Mouse (Mus musculus): Measurements from ENCODE around the gene C1qtnf9. TPM values are rescaled to one million over a fixed set of nuclear protein-coding genes. Genes with fewer than 3 reads are reported as not detected.

The C1qtnf9 gene
- polyA plus RNA-seq, 1 experiment from 2014 or later, result 1.6 TPM

DNA sequence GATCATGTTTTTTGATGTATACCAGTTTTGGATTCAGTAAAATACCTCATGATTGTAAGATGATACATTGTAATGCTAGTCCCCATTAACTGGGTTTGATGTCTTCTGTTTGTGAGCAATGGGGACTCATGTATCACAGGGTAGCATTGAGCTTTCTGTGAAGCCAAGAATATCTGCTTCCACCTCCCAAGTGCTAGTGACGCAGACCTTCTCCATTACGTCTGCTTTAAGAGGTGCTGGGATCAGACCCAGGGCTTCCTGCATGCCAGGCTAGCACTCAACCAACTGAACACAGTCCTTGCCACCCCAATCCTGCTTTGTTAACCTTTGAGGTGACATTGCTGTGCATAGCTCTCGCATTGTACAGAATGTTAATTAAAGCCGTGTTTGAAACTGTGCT lies 30.8 kb downstream of the C1qtnf9 start:
- 82% methylated on average over 4 of the region's 4 CpGs for WGBS
- Histone ChIP-seq H3K9me3 (ENCODE audit: control insufficient read depth) (no peaks in the 10 kb centered on the region), H3K27me3 (replicated peaks; ENCODE audit: control insufficient read depth, insufficient read depth, low read length) (no peaks in the 10 kb centered on the region), H3K36me3 (ENCODE audit: control insufficient read depth, insufficient read depth) (peaks cover 19% of the 10 kb centered on the region), H3K4me3 (ENCODE audit: low read depth, low read length) (no peak overlapping the region), H3K4me2 (replicated peaks; ENCODE audit: low read depth) (no peak overlapping the region), H3K27ac (ENCODE audit: low read depth, low read length) (no peak overlapping the region), H3K4me1 (replicated peaks; ENCODE audit: control insufficient read depth, insufficient read depth, low read length) (no peaks in the 10 kb centered on the region), H3K9ac (ENCODE audit: low read depth, low read length) (no peak overlapping the region)
- no peak for ATAC-seq
- no peak for TF ChIP-seq CTCF (IDR thresholded peaks at IDR 0.05; ENCODE audit: low read depth)

DNA sequence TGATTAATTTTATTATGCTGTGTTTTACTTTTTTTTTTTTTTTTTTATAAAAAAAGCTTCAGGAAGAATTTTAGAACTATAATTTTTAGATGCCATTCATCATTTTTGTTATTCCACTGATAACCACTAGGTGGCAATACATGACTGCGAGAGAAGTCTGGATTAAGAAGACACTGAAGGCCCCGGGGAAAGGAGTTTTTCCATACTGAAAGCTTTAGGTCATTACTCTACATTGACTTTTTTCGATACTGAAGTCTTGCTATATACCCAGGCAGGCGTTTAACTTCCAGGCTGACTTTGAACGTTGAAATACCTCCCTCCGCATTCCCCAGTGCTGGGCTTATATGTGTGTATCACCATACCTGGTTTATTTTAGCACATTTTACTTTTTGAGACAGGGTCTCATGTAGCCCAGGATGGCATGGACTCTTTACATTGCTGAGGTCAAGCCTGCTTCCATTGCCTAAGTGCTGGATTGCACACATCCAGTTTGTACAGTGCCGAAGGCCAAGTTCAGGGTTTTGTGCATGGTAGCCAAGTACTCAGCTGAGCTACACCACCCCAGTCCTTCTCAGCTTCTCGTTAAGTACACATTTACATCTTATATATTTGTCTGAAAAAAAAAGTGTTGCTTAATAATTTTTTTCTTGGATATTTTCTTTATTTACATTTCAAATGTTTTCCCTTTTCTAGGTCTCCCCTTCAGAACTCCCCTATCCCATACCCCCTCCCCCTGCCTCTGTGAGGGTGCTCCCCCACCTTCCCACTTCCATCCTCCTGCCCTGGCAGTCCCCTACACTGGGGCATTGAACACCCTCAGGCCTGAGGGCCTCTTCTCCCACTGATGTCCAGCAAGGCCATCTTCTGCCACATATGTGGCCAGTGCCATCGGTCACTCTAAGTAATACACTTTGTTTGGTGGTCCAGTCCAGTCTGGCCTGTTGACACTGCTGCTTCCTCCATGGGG lies 32.1 kb downstream of the C1qtnf9 start:
- H3K27me3 ChIP-seq (replicated peaks; ENCODE audit: control insufficient read depth, insufficient read depth, low read length), result no peaks in the 10 kb centered on the region
- ATAC-seq, result no peak
- H3K9ac ChIP-seq (ENCODE audit: low read depth, low read length), result no peak overlapping the region
- peaks cover 19% of the 10 kb centered on the region for H3K36me3 ChIP-seq (ENCODE audit: control insufficient read depth, insufficient read depth)
- peak; percentile 81 for TF ChIP-seq CTCF (IDR thresholded peaks at IDR 0.05; ENCODE audit: low read depth)
- no peaks in the 10 kb centered on the region for H3K9me3 ChIP-seq (ENCODE audit: control insufficient read depth)
- H3K4me3 ChIP-seq (ENCODE audit: low read depth, low read length), result no peak overlapping the region
- 49% methylated on average over 9 of the region's 9 CpGs for WGBS
- no peak overlapping the region for H3K4me2 ChIP-seq (replicated peaks; ENCODE audit: low read depth)
- no peaks in the 10 kb centered on the region for H3K4me1 ChIP-seq (replicated peaks; ENCODE audit: control insufficient read depth, insufficient read depth, low read length)
- H3K27ac ChIP-seq (ENCODE audit: low read depth, low read length), result no peak overlapping the region

DNA sequence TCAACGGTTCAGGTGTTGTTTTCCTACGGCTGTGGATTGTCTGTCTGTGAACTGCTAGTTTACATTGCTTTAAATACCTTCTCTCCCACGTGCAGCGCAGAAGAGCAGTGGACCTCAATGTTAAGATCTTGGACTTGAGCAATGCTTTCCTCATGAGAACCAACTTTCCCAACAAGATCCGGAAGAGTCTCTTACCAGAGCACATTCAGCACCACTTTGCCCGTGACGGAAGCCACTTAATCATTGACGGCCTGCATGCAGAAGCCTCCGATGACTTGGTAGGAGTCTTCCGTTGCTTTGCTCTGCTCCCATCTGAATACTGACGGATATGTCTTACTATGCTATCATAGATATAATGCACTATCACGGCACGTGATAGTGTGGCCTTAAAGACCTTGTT lies 34.1 kb downstream of the C1qtnf9 start:
- H3K27me3 ChIP-seq (replicated peaks; ENCODE audit: control insufficient read depth, insufficient read depth, low read length), result no peaks in the 10 kb centered on the region
- H3K27ac ChIP-seq (ENCODE audit: low read depth, low read length), result no peak overlapping the region
- no peak overlapping the region for H3K9ac ChIP-seq (ENCODE audit: low read depth, low read length)
- WGBS, result 88% methylated on average over 13 of the region's 13 CpGs
- no peak overlapping the region for H3K4me2 ChIP-seq (replicated peaks; ENCODE audit: low read depth)
- ATAC-seq, result no peak
- H3K36me3 ChIP-seq (ENCODE audit: control insufficient read depth, insufficient read depth), result peaks cover 13% of the 10 kb centered on the region
- no peaks in the 10 kb centered on the region for H3K9me3 ChIP-seq (ENCODE audit: control insufficient read depth)
- H3K4me3 ChIP-seq (ENCODE audit: low read depth, low read length), result no peak overlapping the region
- H3K4me1 ChIP-seq (replicated peaks; ENCODE audit: control insufficient read depth, insufficient read depth, low read length), result no peaks in the 10 kb centered on the region
- no peak for TF ChIP-seq CTCF (IDR thresholded peaks at IDR 0.05; ENCODE audit: low read depth)

DNA sequence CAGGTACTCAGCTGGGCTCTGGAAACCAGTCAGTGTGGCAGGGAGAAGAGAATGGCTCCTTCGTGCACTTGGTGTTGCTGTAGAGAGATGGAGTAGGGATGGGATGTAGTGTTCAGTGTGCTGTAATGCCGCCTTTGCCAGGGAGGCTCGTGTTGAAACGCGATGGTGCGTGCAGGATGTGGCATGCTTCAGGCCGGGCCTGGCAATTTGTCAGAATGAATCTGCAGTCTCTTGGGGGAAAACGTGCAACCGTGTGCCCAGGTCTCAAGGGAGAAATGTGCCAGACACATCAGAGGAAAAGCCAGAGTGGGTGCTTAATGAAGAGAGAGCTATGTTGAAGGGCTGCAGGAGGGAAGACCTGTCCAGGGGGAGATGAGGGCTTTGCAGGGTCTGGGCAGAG lies 37.0 kb downstream of the C1qtnf9 start:
- Histone ChIP-seq H3K9ac (ENCODE audit: low read depth, low read length) (no peak overlapping the region), H3K27ac (ENCODE audit: low read depth, low read length) (no peak overlapping the region), H3K4me3 (ENCODE audit: low read depth, low read length) (no peak overlapping the region), H3K9me3 (ENCODE audit: control insufficient read depth) (no peaks in the 10 kb centered on the region), H3K27me3 (replicated peaks; ENCODE audit: control insufficient read depth, insufficient read depth, low read length) (no peaks in the 10 kb centered on the region), H3K4me2 (replicated peaks; ENCODE audit: low read depth) (no peak overlapping the region), H3K4me1 (replicated peaks; ENCODE audit: control insufficient read depth, insufficient read depth, low read length) (no peaks in the 10 kb centered on the region), H3K36me3 (ENCODE audit: control insufficient read depth, insufficient read depth) (peaks cover 7% of the 10 kb centered on the region)
- ATAC-seq, result no peak
- WGBS, result 88% methylated on average over 9 of the region's 9 CpGs
- TF ChIP-seq CTCF (IDR thresholded peaks at IDR 0.05; ENCODE audit: low read depth), result no peak

DNA sequence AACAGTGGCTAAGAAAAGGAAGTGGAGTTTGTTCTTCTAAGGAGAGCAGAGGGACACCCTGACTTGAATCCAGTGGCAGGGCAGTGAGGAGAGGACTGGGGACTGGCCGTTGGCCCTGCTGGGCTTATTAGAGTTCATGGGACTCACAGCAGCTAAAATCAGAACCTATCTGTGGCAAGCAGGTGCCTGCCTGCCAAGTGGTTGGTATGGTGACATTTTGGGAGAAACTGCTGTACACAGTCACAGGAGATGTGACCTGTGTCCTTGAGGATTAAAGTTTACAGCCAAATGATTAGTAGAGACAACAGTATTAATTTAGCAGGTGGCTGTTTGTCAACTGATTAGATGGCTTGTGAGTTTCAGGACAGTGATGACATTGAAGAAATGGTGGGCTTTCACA lies 37.9 kb downstream of the C1qtnf9 start:
- Histone ChIP-seq H3K4me3 (ENCODE audit: low read depth, low read length) (no peak overlapping the region), H3K9me3 (ENCODE audit: control insufficient read depth) (no peaks in the 10 kb centered on the region), H3K36me3 (ENCODE audit: control insufficient read depth, insufficient read depth) (peaks cover 14% of the 10 kb centered on the region), H3K4me2 (replicated peaks; ENCODE audit: low read depth) (no peak overlapping the region), H3K27me3 (replicated peaks; ENCODE audit: control insufficient read depth, insufficient read depth, low read length) (no peaks in the 10 kb centered on the region), H3K4me1 (replicated peaks; ENCODE audit: control insufficient read depth, insufficient read depth, low read length) (no peaks in the 10 kb centered on the region), H3K9ac (ENCODE audit: low read depth, low read length) (no peak overlapping the region), H3K27ac (ENCODE audit: low read depth, low read length) (no peak overlapping the region)
- 68% methylated on average over 1 of the region's 1 CpGs for WGBS
- TF ChIP-seq CTCF (IDR thresholded peaks at IDR 0.05; ENCODE audit: low read depth), result no peak
- ATAC-seq, result no peak

DNA sequence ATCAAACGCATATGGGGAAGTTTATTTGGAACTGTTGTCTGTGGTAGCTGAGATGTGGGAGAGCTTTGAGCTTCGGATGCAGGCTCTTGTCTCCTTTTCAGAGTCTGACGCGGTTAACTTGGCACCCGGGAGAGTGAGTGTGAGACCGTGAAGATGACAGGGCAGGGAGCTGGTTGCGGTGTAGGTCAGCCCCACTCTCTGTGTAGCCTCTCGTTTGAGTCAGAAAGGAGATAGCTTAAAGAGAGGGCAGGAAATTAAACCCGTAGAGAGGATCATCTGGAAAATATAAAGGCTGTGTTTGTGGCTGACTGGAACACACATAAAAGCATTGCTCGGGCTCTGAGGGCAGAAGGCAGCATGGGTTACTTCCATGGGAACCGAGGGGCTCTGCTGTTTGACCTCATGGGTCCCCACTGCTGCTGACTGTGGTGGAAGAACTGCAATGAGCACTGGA lies 39.0 kb downstream of the C1qtnf9 start:
- no peaks in the 10 kb centered on the region for H3K4me1 ChIP-seq (replicated peaks; ENCODE audit: control insufficient read depth, insufficient read depth, low read length)
- 60% methylated on average over 11 of the region's 11 CpGs for WGBS
- no peaks in the 10 kb centered on the region for H3K27me3 ChIP-seq (replicated peaks; ENCODE audit: control insufficient read depth, insufficient read depth, low read length)

More for the DNA sequence above, 39.0 kb downstream of the C1qtnf9 start:
- no peak for TF ChIP-seq CTCF (IDR thresholded peaks at IDR 0.05; ENCODE audit: low read depth)
- no peak overlapping the region for H3K27ac ChIP-seq (ENCODE audit: low read depth, low read length)
- no peaks in the 10 kb centered on the region for H3K9me3 ChIP-seq (ENCODE audit: control insufficient read depth)
- no peak overlapping the region for H3K4me3 ChIP-seq (ENCODE audit: low read depth, low read length)
- no peak for ATAC-seq
- peaks cover 14% of the 10 kb centered on the region for H3K36me3 ChIP-seq (ENCODE audit: control insufficient read depth, insufficient read depth)
- H3K9ac ChIP-seq (ENCODE audit: low read depth, low read length), result no peak overlapping the region
- H3K4me2 ChIP-seq (replicated peaks; ENCODE audit: low read depth), result no peak overlapping the region

Data from intestine, postnatal 0 days (tissue).